Mouse (Mus musculus) left cerebral cortex, adult 11 months (tissue): ENCODE measurements at regions not wholly inside any gene's neighbourhood (a gene's known extent, or its start where the extent isn't known, plus 50 kb on each side); places are given as distances from the start of the nearest gene placed in this dataset.
"Not testable (repeated sequence)": the region's sequence is repeated elsewhere in the genome, so short reads cannot be mapped to it uniquely, and the experiment has no call there.

Experiments used
- DNase-seq: peaks from one replicate; pipeline ENCODE4 v3.0.0; 2022; ENCODE audit warnings: low spot score

- DNase-seq: not testable (repeated sequence)
Observed at GRCm38 (mm10) chr3:6135754-6136153, 385.1 kb downstream of the Gm8797 start.

DNA sequence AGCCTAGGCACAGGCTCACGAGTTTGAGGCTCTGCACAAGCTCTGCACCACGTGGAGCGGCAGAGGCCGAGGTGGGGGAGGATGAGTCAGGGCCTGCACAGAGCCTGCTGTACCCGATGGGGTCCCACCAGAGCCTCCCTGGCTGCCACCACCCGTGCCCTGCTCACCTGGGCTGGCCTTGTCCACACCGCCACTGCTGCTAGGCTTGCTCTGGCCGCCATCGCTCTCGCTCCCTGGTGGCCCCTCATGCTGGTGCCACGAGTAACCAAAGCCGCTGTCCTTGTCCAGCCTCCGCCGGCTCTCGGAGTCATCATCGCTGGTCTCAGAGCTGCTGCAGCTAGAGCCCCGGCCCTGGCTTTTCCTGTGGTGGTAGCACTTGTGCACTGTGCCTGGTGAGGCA is 386.8 kb downstream of the Gm8797 start:
- DNase-seq: no peak

- no peak for DNase-seq
Observed at GRCm38 (mm10) chr3:6173775-6174174, 423.2 kb downstream of the Gm8797 start.

GRCm38 (mm10) chr3:6182533-6182932 is 431.9 kb downstream of the Gm8797 start:
- no peak for DNase-seq

DNA sequence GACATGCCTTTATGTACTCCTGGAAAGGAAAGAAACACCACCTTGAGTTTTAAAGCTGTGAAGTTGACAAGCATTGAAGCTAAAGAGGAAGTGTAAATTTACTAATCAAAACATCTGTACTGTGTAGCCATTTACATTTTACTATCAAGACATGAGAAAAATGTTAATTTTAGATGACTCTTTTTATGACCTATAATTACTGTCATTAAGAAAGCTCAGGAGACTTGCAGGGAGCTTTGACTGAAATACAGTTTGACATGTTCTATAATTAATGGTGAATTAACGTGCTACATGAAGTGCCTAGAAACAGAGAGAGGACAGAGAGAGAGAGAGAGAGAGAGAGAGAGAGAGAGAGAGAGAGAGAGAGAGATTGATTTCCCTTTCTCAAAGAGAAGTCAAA is 432.8 kb downstream of the Gm8797 start:
- no peak for DNase-seq

DNA sequence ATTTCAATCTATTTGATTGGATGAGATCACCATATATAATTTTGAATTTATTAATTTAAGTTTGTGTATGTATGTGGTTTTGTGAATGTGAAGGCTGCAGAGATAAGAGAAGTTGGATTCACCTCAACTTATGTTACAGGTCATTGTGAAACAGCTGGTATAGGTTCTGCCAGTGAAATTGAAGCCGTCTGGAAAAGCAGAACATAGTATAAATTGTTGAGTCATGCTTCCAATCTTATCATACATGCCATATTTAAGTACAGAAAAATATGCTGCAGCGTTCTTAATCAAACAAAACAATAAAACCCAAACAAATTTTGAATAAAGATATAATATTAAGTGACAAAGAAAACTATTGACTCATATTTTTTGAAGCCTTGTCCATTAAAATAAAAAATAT is 415.6 kb downstream of the 1700008P02Rik start:
- DNase-seq: no peak

GRCm38 (mm10) chr3:6228685-6229084 is 391.6 kb downstream of the 1700008P02Rik start:
- no peak for DNase-seq
